Mouse (Mus musculus) neural tube, embryonic 12.5 days (tissue): ENCODE data around the gene Adam29. TPM values are rescaled to one million over a fixed set of nuclear protein-coding genes. Genes with fewer than 3 reads are reported as not detected.
A peak's percentile ranks its signal among the peaks of the same experiment; 100 is the strongest.

Experiments
- ATAC-seq: fragments of 200-750 bp; cut with Nextera tagmentation; 2 replicates; pipeline ENCODE4 v1.8.0; 2017; ENCODE audit warnings: low read depth, mild to moderate bottlenecking, moderate TSS enrichment, moderate library complexity; ENCODE audit not compliant: low FRiP score
- H3K27ac ChIP-seq: fragments of 300-500 bp; sonication (generic); 2 replicates; pipeline ENCODE4 v1.5.1; 2016
- H3K27me3 ChIP-seq: fragments of 300-500 bp; sonication (generic); replicated peaks from 2 replicates; pipeline ENCODE4 v1.6.1; 2016; ENCODE audit warnings: mild to moderate bottlenecking
- H3K36me3 ChIP-seq: fragments of 300-500 bp; sonication (generic); 2 replicates; pipeline ENCODE4 v1.6.1; 2016; ENCODE audit warnings: mild to moderate bottlenecking
- H3K4me1 ChIP-seq: fragments of 300-500 bp; sonication (generic); 2 replicates; pipeline ENCODE4 v1.6.1; 2016
- H3K4me2 ChIP-seq: fragments of 300-500 bp; sonication (generic); replicated peaks from 2 replicates; pipeline ENCODE4 v1.6.1; 2016; ENCODE audit warnings: mild to moderate bottlenecking
- H3K4me3 ChIP-seq: fragments of 300-500 bp; sonication (generic); 2 replicates; pipeline ENCODE4 v1.5.1; 2016
- H3K9ac ChIP-seq: fragments of 300-500 bp; sonication (generic); 2 replicates; pipeline ENCODE4 v1.6.1; 2016; ENCODE audit warnings: mild to moderate bottlenecking
- H3K9me3 ChIP-seq: fragments of 300-500 bp; sonication (generic); 2 replicates; pipeline ENCODE4 v1.6.1; 2016; ENCODE audit warnings: mild to moderate bottlenecking
- WGBS: fragments of 180-500 bp; shearing (Covaris S2); methylation state at CpG from one replicate; pipeline ENCODE4 v1.1.7; 2016; 5-methylcytosine and 5-hydroxymethylcytosine counted together
- polyA plus RNA-seq: library from polyadenylated mRNA; unstranded; fragments of >200 nt; fragmentation: Nextera tagmentation; extraction: Ambion mirVana; gene quantifications from 2 replicates; pipeline ENCODE4 v1.2.1, GENCODE M21; 2016

The Adam29 gene
- not detected in 2 replicates for polyA plus RNA-seq

DNA sequence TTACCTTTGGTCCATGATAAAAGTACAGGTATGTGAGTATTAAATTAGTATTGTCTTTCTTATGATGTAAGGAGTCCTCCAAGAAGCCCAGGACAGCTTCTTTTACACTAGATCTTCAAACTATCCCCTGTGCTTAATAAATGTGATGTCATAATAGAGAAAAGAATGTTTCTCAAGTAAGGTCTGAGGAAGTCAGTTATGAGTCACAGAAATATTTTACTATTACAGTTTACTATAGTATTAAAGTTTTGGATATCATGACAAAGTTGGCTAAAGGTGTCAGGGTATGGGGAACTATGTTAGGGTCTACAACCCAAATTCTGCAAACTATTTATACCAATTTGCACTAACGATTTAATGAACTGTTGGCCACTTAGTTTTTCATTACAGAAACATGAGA is at the start of gene Adam29:
Adam29 (minus strand) TSS at position 101 of the 400 bp plus-strand sequence.
- no peak within 1 kb of the TSS for H3K27ac ChIP-seq
- no peak within 1 kb of the TSS for H3K4me3 ChIP-seq
- no peak within 1 kb of the TSS for H3K9ac ChIP-seq
- H3K36me3 ChIP-seq: no peaks in the 10 kb centered on the region
- no peak within 1 kb of the TSS for H3K4me2 ChIP-seq
- H3K9me3 ChIP-seq: no peaks in the 10 kb centered on the region
- 89% methylated on average over 1 of the region's 1 CpGs for WGBS
- no peak for ATAC-seq
- no peaks in the 10 kb centered on the region for H3K27me3 ChIP-seq
- no peaks in the 10 kb centered on the region for H3K4me1 ChIP-seq

DNA sequence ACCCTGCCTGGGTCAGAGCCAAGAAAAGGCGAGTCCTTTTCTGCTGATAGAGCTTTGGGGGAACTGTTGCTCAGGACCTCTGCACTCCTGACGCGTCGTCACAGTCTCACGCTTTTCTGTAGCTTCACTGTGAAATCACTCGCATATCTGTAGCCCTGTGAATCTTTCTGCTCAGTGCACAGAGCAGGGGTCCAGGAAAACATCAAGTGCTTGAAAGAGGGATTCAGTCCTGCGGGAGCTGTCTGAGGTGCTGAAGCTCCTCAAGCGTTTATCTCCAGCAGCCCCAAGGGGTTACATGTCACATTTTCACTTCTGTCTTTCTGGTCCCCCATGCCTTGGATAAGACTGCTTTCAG is 33.8 kb upstream of the Adam29 start:
- WGBS: under 1% methylated on average over 8 of the region's 8 CpGs

DNA sequence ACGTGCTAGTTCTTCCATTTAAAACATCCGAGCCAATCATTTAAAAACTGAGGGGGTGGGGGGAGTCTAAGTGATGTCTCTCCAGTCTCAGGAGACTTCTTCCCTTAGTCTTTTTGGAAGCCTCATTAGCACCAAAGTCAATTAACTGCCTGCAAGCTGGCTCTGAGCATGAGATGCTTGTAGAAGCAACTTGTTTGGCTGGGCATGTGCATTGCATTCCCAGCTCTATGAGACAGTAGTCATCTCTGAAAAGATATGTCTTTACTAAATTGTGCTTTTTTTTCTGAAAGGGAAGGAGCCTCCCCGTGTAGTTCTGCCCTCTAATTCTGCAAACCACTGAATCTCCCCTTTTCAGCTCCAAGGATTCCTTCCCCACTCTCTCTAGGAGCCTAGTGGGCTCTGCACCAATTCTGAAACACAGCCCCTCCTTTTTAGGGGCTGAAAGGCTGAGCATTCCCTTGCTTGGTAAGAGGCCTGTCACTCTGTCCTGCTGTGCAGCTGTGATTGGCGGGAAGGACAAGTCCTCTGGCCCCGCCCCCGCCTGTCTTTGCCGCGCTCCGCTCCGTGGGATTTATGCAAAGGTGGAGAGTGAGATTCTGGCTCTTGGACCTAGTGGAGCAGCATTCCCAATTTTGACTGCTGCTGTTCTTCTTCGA is 33.2 kb upstream of the Adam29 start, which contains the start of gene Glra3:
Glra3 (plus strand) TSS at position 591 of the 656 bp plus-strand sequence.
- WGBS: 13% methylated on average over 11 of the region's 11 CpGs
- H3K4me3 ChIP-seq: peak within 1 kb of the TSS; percentile 30
- peak within 1 kb of the TSS; percentile 64 for H3K4me2 ChIP-seq
- no peak within 1 kb of the TSS for H3K9ac ChIP-seq
- no peaks in the 10 kb centered on the region for H3K4me1 ChIP-seq
- no peaks in the 10 kb centered on the region for H3K36me3 ChIP-seq
- ATAC-seq: peak; percentile 96
- no peaks in the 10 kb centered on the region for H3K27me3 ChIP-seq
- H3K9me3 ChIP-seq: no peaks in the 10 kb centered on the region
- H3K27ac ChIP-seq: no peak within 1 kb of the TSS

More for the DNA sequence above, 33.8 kb upstream of the Adam29 start:
- H3K36me3 ChIP-seq: no peaks in the 10 kb centered on the region
- H3K9me3 ChIP-seq: no peaks in the 10 kb centered on the region
- ATAC-seq: peak; percentile 81
- H3K27me3 ChIP-seq: no peaks in the 10 kb centered on the region
- no peaks in the 10 kb centered on the region for H3K4me1 ChIP-seq
- peak overlapping the region; percentile 64 for H3K4me2 ChIP-seq
- H3K4me3 ChIP-seq: peak overlapping the region; percentile 30
- H3K27ac ChIP-seq: no peak overlapping the region
- no peak overlapping the region for H3K9ac ChIP-seq

Other genes starting within 250 kb of the Adam29 start
- 0.06 and 0.13 TPM in 2 replicates for gene Glra3, start 33.5 kb upstream of the Adam29 start, polyA plus RNA-seq